Mouse (Mus musculus) neural tube, embryonic 11.5 days (tissue): Measurements from ENCODE around the gene Rnf13. TPM values are rescaled to one million over a fixed set of nuclear protein-coding genes. Genes with fewer than 3 reads are reported as not detected.
A peak's percentile ranks its signal among the peaks of the same experiment; 100 is the strongest.

ENCODE experiments used
- ATAC-seq: fragments of 200-750 bp; cut with Nextera tagmentation; 2 replicates; pipeline ENCODE4 v1.8.0; 2017; ENCODE audit warnings: moderate number of reproducible peaks, mild to moderate bottlenecking, moderate TSS enrichment, moderate library complexity; ENCODE audit not compliant: insufficient read depth, low FRiP score, low TSS enrichment
- DNase-seq: peaks from one replicate; pipeline ENCODE4 v3.0.0-alpha.2; 2015; ENCODE audit warnings: low spot score
- H3K27ac ChIP-seq: fragments of 300-500 bp; sonication (generic); 2 replicates; pipeline ENCODE4 v1.5.1; 2014; ENCODE audit warnings: low read depth, mild to moderate bottlenecking, low read length
- H3K27me3 ChIP-seq: fragments of 300-500 bp; sonication (generic); 2 replicates; pipeline ENCODE4 v1.6.1; 2014; ENCODE audit warnings: mild to moderate bottlenecking, low read length, mixed read lengths; ENCODE audit not compliant: control insufficient read depth, insufficient read depth
- H3K36me3 ChIP-seq: fragments of 300-500 bp; sonication (generic); 2 replicates; pipeline ENCODE4 v1.6.1; 2014; ENCODE audit warnings: mild to moderate bottlenecking, low read length, moderate library complexity, mixed read lengths; ENCODE audit not compliant: control insufficient read depth, insufficient read depth
- H3K4me1 ChIP-seq: fragments of 300-500 bp; sonication (generic); 2 replicates; pipeline ENCODE4 v1.6.1; 2014; ENCODE audit warnings: low read length, mixed read lengths; ENCODE audit not compliant: control insufficient read depth, insufficient read depth
- H3K4me2 ChIP-seq: fragments of 300-500 bp; sonication (generic); 2 replicates; pipeline ENCODE4 v1.6.1; 2014; ENCODE audit warnings: low read depth, mild to moderate bottlenecking, moderate library complexity
- H3K4me3 ChIP-seq: fragments of 300-500 bp; sonication (generic); 2 replicates; pipeline ENCODE4 v1.5.1; 2014; ENCODE audit warnings: low read depth, low read length
- H3K9ac ChIP-seq: fragments of 300-500 bp; sonication (generic); 2 replicates; pipeline ENCODE4 v1.6.1; 2014; ENCODE audit warnings: mild to moderate bottlenecking, low read length
- H3K9me3 ChIP-seq: fragments of 300-500 bp; sonication (generic); 2 replicates; pipeline ENCODE4 v1.6.1; 2016; ENCODE audit warnings: low read length; ENCODE audit not compliant: control insufficient read depth
- WGBS: fragments of 180-500 bp; shearing (Covaris S2); extraction: QIAGEN DNeasy Blood & Tissue Kit; methylation state at CpG from one replicate; pipeline ENCODE4 v1.1.7; 2014; 5-methylcytosine and 5-hydroxymethylcytosine counted together
- polyA plus RNA-seq: library from polyadenylated mRNA; unstranded; fragments of >200 nt; fragmentation: Nextera tagmentation; extraction: Ambion mirVana; gene quantifications from 2 replicates; pipeline ENCODE4 v1.2.1, GENCODE M21; 2014

The Rnf13 gene
- 55.3 and 56.1 TPM in 2 replicates for polyA plus RNA-seq

GRCm38 (mm10) chr3:57735511-57736370 lies at the start of gene Rnf13:
TSS of gene Rnf13 (plus strand) at chr3:57736062.
- peak within 1 kb of the TSS; percentile 76 for H3K9ac ChIP-seq
- DNase-seq (peak; percentile 94), ATAC-seq (peak; percentile 100)
- peaks cover 5% of the 10 kb centered on the region; the same call in 1 of the 2 replicates for H3K4me1 ChIP-seq
- H3K4me2 ChIP-seq: peak within 1 kb of the TSS; percentile 79
- WGBS: under 1% methylated on average over 59 of the region's 59 CpGs
- no peaks in the 10 kb centered on the region for H3K9me3 ChIP-seq
- H3K36me3 ChIP-seq: no peaks in the 10 kb centered on the region
- H3K4me3 ChIP-seq: peak within 1 kb of the TSS; percentile 81
- peak within 1 kb of the TSS; percentile 83 for H3K27ac ChIP-seq
- no peaks in the 10 kb centered on the region for H3K27me3 ChIP-seq

- Histone ChIP-seq H3K27ac (no peak overlapping the region), H3K36me3 (no peaks in the 10 kb centered on the region), H3K4me3 (no peak overlapping the region), H3K9ac (no peak overlapping the region), H3K4me1 (no peaks in the 10 kb centered on the region), H3K4me2 (no peak overlapping the region), H3K27me3 (no peaks in the 10 kb centered on the region), H3K9me3 (no peaks in the 10 kb centered on the region)
- DNase-seq (no peak), ATAC-seq (no peak)
- 87% methylated on average over 4 of the region's 4 CpGs for WGBS
These were observed 44.1 kb upstream of the Rnf13 start for GRCm38 (mm10) chr3:57691772-57692171.

DNA sequence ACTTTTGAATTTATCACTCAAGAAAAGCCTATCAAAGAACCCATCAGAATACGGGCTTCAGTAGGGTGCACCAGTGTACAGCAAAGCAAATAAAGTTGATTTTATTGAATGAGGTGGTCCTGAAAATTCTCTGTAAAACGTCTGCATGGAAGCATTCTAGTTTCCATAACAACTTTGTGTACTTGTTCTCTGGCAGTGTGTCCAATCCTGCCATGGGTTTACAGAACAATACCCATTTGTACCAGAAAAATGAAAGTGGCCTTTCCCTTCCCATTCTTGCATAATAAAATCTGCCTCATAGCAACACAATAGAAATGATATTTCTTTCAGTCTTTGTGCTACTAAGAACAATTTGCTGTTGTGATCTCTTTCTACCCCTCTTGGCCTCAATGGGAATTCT lies 43.1 kb upstream of the Rnf13 start, which contains the start of gene Ankub1:
Gene Ankub1 (minus strand): TSS at position 81 of the 400 bp plus-strand sequence.
- Histone ChIP-seq H3K36me3 (no peaks in the 10 kb centered on the region), H3K4me1 (no peaks in the 10 kb centered on the region), H3K4me2 (no peak within 1 kb of the TSS), H3K27ac (no peak within 1 kb of the TSS), H3K4me3 (no peak within 1 kb of the TSS), H3K9ac (no peak within 1 kb of the TSS), H3K9me3 (no peaks in the 10 kb centered on the region), H3K27me3 (no peaks in the 10 kb centered on the region)
- no peak for DNase-seq
- WGBS: 64% methylated on average over 2 of the region's 2 CpGs
- ATAC-seq: no peak

DNA sequence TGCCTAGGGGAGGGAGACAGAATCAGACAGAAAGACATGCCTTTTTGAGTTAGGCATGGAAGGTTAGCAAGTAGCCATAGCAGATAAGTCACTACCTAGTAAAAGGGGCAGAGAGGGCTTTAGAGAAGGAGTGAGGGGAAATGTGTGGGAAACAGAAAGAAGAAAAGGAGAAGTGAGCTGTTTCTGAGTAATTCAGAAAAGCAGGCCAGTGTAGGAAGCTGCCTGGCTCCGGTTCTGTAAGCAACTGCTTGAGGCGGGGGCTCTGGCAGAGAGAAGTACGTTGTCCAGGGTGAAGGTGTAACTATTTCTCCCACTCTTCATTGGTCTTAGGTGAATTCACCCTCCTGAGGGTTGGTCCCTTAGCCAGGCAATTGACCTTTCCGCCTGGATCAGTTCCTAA lies 39.6 kb upstream of the Rnf13 start:
- no peak overlapping the region for H3K4me2 ChIP-seq
- H3K4me3 ChIP-seq: no peak overlapping the region
- DNase-seq (no peak), ATAC-seq (no peak)
- no peaks in the 10 kb centered on the region for H3K27me3 ChIP-seq
- no peaks in the 10 kb centered on the region for H3K4me1 ChIP-seq
- no peaks in the 10 kb centered on the region for H3K9me3 ChIP-seq
- no peak overlapping the region for H3K27ac ChIP-seq
- H3K36me3 ChIP-seq: no peaks in the 10 kb centered on the region
- 94% methylated on average over 4 of the region's 4 CpGs for WGBS
- H3K9ac ChIP-seq: no peak overlapping the region

DNA sequence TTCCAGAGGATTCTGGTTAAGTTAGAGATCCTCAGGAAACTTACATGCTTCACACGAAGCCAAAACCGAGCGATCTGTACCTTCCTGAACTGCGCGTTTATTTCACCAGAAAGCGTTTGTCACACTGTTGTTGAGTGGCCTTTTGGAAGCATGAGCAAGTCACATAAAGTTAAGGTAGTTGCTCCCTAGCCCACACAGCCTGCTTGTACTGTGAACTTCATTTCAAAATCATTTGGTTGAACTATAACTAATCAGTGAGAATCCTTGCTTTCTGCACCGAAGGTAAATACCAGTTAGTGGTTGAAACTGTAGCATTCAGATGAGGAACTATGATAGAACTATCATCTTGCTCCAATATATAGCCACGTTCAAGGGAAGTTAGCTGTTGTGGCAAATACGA lies 39.1 kb upstream of the Rnf13 start:
- Histone ChIP-seq H3K27me3 (no peaks in the 10 kb centered on the region), H3K4me2 (no peak overlapping the region), H3K36me3 (no peaks in the 10 kb centered on the region), H3K4me1 (no peaks in the 10 kb centered on the region), H3K9me3 (no peaks in the 10 kb centered on the region), H3K9ac (no peak overlapping the region), H3K27ac (no peak overlapping the region), H3K4me3 (no peak overlapping the region)
- no peak for DNase-seq
- WGBS: 94% methylated on average over 9 of the region's 9 CpGs
- ATAC-seq: no peak

- no peak overlapping the region for H3K4me3 ChIP-seq
These were observed 21.7 kb upstream of the Rnf13 start for GRCm38 (mm10) chr3:57714151-57714550.

GRCm38 (mm10) chr3:57732206-57732915 lies 3.5 kb upstream of the Rnf13 start:
- no peak overlapping the region for H3K27ac ChIP-seq
- WGBS: 80% methylated on average over 5 of the region's 5 CpGs
- H3K9me3 ChIP-seq: no peaks in the 10 kb centered on the region
- ATAC-seq (no peak), DNase-seq (no peak)
- H3K4me3 ChIP-seq: no peak overlapping the region
- no peaks in the 10 kb centered on the region for H3K27me3 ChIP-seq
- no peaks in the 10 kb centered on the region for H3K36me3 ChIP-seq
- no peak overlapping the region for H3K4me2 ChIP-seq
- H3K9ac ChIP-seq: no peak overlapping the region
- H3K4me1 ChIP-seq: peaks cover 5% of the 10 kb centered on the region; the same call in 1 of the 2 replicates

More at GRCm38 (mm10) chr3:57714151-57714550, 21.7 kb upstream of the Rnf13 start:
- Histone ChIP-seq H3K9me3 (no peaks in the 10 kb centered on the region), H3K27me3 (no peaks in the 10 kb centered on the region), H3K9ac (no peak overlapping the region), H3K4me2 (no peak overlapping the region), H3K4me1 (no peaks in the 10 kb centered on the region), H3K27ac (no peak overlapping the region), H3K36me3 (no peaks in the 10 kb centered on the region)
- 89% methylated on average over 6 of the region's 6 CpGs for WGBS
- no peak for ATAC-seq
- DNase-seq: no peak

GRCm38 (mm10) chr3:57736419-57737095 lies 695 bp downstream of the Rnf13 start:
- no peaks in the 10 kb centered on the region for H3K27me3 ChIP-seq
- DNase-seq (no peak), ATAC-seq (no peak)
- 4% methylated on average over 13 of the region's 13 CpGs for WGBS
- H3K9ac ChIP-seq: peak overlapping the region; percentile 76
- H3K4me1 ChIP-seq: peaks cover 5% of the 10 kb centered on the region; the same call in 1 of the 2 replicates
- H3K4me2 ChIP-seq: peak overlapping the region; percentile 79
- H3K36me3 ChIP-seq: no peaks in the 10 kb centered on the region
- H3K4me3 ChIP-seq: peak overlapping the region; percentile 81
- no peaks in the 10 kb centered on the region for H3K9me3 ChIP-seq
- peak overlapping the region; percentile 83 for H3K27ac ChIP-seq
